Mouse (Mus musculus) frontal cortex, postnatal 36 days (tissue): ENCODE measurements around the gene Tmeff1.
A peak's percentile ranks its signal among the peaks of the same experiment; 100 is the strongest.

Experiments
- DNase-seq, 2 experiments: peaks; one replicate each; pipeline ENCODE4 v3.0.0; 2022; ENCODE audit warnings: low spot score in 2 of 2

Tmeff1 gene

DNA sequence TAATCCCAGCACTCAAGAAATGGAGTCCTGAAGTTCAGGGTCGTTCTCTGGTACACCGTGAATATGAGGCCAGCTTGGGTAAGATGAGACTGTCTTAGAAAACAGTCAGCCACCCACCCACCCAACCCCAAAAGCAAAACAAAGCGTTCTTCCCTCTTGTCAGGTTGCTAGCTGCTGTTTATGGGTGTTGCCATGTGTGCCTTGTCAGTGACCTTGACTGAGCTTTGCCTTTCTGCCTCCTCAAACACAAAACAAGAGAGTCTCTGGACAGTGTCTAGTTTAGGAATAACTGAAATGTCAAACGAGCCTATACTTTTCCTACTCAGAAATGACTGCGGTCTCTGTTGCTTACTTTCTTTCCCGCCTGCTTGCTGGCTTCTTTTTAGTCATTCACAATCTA is 37.3 kb downstream of the Tmeff1 start:
- no peak for DNase-seq

GRCm38 (mm10) chr4:48622946-48623345 is 38.0 kb downstream of the Tmeff1 start:
- no peak for DNase-seq

DNA sequence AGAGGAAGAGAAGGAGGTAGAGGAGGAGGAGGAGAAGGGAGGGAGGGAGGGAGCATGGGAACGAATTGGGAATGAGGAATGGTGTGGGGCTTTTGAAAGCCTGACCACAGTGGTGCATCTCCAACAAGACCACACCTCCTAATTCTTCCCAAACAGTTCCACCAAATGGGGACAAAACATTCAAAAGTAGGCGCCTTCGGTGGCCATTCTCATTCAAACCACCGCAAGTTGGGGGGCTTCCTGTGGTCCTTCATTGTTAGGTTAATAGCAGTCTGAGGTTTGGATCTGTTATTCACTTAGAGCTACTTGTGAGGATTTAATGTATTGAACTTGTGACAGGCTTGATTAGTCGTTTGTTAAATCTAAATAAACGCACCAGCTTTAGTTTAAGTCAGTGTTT is 40.0 kb downstream of the Tmeff1 start:
- DNase-seq: no peak

DNA sequence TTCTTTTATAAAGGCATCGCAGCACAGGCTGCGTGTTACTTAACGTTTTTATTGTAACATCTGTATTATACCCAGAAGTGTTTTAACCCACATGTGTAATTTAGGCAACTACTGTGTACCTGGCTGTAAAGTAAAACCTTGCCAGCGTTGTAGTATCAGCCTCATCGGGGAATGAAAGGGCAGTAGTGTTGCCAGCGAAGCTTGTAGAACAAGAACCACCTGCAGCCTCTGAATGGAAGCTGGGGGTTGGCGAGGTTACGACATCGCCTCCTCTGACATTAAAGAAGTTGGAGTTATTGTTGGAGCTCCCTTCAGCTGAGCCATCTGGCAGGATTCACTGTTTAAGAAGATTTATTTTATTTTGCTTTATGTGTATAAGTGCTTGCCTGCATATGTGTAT is 40.9 kb downstream of the Tmeff1 start:
- DNase-seq: no peak

DNA sequence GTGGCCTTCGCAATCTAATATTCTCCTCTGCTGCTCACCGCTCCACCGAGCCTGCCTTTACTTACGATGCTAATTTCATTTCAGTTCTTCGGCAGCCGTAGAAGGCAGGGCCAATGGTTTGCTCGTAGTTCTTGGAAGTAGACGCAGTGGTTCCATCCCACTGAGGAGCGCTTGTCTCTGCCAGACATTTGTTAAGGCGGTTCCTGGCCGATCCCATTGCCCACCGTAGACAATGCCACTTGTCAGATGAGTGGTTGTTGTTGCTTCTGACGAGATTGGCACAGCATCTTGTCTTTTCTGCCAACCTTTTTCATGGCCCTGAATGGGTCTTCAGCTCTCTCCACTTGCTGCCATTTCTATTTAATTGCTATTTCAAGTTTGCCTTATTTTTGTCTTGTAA is 44.5 kb downstream of the Tmeff1 start:
- no peak for DNase-seq

DNA sequence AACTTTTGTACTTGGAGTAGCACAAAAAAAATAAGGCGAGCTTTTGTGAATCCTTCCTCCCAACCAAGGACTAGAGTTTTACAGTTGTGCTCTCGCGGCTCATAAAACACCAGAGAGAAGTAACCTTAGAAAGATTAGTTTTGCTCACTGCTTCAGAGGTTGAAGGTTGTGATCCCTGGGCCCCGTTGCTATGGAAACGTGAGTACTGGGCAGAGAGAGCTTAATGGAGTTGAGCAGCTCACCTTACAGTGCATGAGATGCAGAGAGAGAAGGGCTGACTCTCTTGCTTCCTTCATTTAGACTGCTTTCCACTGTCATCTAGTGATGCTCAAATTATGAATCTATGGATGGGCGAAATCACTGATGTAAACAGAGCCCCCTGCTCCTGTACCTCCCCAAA is 48.6 kb downstream of the Tmeff1 start:
- no peak for DNase-seq

GRCm38 (mm10) chr4:48634058-48634457 is 49.1 kb downstream of the Tmeff1 start:
- DNase-seq: no peak

DNA sequence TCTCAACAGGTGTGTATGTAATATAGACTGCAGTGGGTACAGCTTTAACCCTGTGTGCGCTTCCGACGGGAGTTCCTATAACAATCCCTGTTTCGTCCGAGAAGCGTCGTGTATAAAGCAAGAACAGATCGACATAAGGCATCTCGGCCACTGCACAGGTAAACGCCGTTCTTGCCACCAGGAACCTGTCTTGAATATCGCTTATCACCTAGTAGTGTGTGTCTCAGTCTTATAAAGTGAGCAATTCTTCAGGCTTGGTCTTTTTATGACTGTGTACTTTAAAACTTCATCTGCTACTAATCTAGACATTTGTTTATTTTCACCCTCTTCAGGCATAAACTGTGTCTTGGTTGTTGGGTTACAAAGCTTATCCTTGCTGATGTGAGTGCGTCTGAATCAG is 51.9 kb downstream of the Tmeff1 start:
- no peak for DNase-seq

- DNase-seq: no peak
Measured at GRCm38 (mm10) chr4:48638132-48638531, 53.2 kb downstream of the Tmeff1 start.

GRCm38 (mm10) chr4:48639503-48639902 is 54.5 kb downstream of the Tmeff1 start:
- no peak for DNase-seq

GRCm38 (mm10) chr4:48643801-48644200 is 58.8 kb downstream of the Tmeff1 start:
- peak in 1 of 2 experiments; percentile 23 for DNase-seq

DNA sequence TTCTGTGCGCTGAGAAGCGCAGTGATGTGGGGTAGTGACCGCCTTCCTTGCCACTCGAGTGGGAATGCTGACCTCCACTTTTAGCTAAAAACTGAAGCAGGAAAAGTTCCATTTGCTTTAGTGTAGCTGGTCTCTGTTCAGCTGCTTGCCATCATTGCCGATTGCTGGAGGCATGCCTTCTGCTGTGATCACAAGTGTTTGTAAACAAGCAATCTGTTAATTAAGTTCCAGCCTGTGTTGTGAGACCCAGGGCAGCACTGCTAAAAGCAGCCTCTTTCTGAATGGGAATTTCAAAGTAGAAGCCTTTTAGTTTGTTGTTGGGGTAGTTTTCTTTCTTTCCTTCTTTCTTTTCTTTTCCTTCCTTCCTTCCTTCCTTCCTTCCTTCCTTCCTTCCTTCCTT is 61.2 kb downstream of the Tmeff1 start:
- no peak for DNase-seq

DNA sequence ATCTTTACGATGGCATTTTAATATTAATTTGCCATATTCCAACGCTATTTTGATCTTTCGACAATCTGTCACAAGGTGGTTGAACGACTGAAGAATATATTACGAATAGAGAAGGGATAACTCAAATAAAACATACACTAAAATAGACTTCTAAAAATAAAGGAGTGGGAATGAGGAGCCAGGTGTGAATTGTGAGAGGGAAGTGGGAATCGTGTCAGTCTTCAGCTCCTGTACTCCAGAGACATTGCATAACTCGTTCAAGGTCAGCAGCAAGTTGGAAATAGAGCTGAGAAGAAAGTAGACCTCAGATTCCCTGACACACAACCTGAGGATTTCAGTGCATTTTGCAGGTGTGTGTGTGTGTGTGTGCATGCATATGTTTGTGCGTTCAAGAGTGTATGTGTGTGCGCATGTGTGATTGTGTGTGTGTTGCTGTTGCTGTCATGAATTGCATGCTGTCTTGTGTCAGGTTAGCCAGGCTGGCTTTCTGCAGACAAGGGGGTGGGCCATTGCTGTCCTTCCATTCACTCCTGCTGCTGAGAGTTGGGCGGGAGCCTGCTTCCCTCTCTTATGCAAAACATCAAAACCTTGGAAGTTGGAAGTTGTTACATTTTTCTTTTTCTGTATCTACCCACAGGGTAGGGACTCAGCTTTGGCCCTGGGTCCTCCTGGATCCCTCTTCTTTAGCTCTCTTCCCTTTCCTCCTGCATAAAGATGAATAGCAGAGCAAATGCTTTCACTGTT is 65.8 kb downstream of the Tmeff1 start:
- peak in 1 of 2 experiments; percentile 42 for DNase-seq

DNA sequence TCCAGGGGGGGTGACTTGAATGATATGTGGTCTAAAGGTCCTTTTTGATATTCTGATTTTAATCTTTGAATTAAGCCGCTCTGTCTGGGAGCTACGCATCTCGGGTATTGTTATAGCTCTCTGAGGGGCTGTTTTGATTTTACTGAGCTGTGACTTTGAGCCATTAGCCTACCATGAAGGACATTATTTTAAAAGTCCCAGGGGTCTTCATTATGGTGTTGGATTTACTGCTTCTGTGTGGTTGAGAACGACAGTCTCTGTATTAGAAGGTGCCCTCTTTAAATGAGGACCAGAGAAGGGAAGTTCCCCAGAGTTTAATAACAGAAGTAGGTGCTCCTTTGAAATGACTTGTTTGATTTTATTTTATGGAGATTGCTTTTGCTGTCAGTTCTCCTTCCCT is 69.1 kb downstream of the Tmeff1 start:
- no peak for DNase-seq

GRCm38 (mm10) chr4:48656530-48656929 is 71.6 kb downstream of the Tmeff1 start:
- no peak for DNase-seq

- no peak for DNase-seq
Measured at GRCm38 (mm10) chr4:48660144-48660543, 75.2 kb downstream of the Tmeff1 start.

- DNase-seq: no peak
Measured at GRCm38 (mm10) chr4:48660619-48661575, 75.9 kb downstream of the Tmeff1 start.

DNA sequence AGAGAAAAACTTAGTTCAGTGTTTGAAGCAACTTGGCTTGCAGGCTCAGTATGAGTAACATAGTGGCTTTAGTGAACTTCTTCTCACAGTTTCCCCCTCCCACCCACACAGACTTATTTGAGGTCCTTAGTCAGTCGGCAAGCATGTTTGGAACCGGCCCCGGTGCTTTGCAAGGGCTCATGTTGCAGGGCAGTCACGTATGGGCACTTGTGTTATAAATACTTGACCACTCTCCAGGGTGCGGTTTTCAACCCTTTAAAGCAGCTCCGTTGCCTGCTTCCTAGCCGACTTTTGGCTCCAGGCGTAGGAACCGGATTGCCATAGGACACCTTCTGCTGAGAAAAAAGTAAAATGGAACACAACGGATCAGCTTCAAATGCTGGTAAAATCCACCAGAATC is 78.3 kb downstream of the Tmeff1 start, which contains the start of gene Cavin4:
Gene Cavin4 (plus strand): TSS at position 244 of the 400 bp plus-strand sequence.
- DNase-seq: no peak

DNA sequence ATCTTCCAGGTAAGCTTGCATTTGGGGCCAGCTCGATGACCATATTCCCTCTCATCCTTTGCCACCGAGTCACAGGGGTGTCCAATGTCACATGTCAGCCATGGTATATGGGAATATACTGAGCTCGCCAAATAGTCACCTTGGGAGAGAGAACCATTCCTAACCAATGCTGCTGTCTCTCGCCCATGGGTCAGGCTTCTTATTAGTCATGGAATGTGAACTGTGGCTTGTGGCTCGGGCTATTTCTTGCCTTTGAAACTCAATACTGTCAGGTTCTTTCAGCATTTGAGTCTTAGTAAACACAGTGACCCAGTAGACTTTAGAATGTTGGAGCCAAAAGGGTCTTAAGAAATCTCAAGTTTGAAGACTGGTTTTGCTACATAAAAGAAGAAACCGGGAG is 79.0 kb downstream of the Tmeff1 start:
- DNase-seq: no peak

GRCm38 (mm10) chr4:48667279-48667678 is 82.3 kb downstream of the Tmeff1 start:
- DNase-seq: no peak

- no peak for DNase-seq
Measured at GRCm38 (mm10) chr4:48672915-48673314, 87.9 kb downstream of the Tmeff1 start.

DNA sequence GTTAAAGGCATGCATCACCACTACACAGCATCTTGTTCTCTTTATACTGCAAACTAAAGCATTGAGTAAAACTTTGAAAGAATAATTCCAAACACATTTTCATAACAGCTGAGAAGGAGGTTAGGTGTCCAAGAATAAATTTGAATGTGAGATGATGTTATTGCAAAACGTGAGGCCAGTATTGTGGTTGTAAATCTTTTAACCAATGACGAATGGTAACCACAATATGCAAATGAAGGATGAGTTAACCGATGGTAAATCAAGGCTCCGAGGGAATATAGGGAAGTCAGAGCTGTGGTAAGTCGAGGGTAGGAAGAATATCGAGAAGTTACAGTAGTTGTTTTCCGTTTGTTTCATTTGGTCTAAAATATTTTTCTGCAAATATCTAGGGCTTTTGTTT is 89.4 kb downstream of the Tmeff1 start:
- DNase-seq: no peak
